8 mouse cellular contexts compared by ENCODE assay signal in the genomic region with DNA sequence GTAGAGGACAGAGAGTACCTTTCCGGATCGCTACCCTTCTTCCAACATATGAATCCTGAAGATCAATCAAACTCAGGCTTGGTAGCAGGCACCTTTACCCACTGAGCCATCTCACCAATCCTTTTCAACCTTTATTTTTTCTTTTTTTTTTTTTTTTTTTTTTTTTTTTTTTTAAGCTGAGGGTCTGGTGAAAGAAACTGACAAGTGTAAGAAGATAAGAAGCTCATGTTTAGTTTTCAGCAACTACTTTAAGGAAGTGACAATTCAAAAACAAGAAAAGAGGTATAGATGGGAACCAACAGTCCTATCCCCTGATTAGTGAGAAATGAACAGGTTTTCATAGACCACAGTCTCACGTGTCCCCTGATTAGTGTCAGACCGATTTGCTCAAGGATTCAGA. TPM values are rescaled to one million over a fixed set of nuclear protein-coding genes. Genes with fewer than 3 reads are reported as not detected.
A peak's percentile ranks its signal among the peaks of the same experiment; 100 is the strongest.
DNase-seq lines count a peak whose midpoint lies in the region; ATAC-seq lines count a peak whose summit lies in the region.

No protein-coding gene starts in this region.

- no peak for DNase-seq in kidney, postnatal 4 days
- no peak for DNase-seq in midbrain, embryonic 14.5 days
- DNase-seq in frontal cortex, postnatal 25 days (ENCODE audit: low spot score in 2 of 2), result no peak
- no peak for DNase-seq in gastrocnemius, postnatal 14 days
- DNase-seq in adrenal gland, postnatal 36 days, result no peak

- peak overlapping the region; percentile 48 for H3K4me2 ChIP-seq in kidney, embryonic 14.5 days (replicated peaks; ENCODE audit: low read depth, low read length)
- peak overlapping the region; percentile 63 for H3K4me2 ChIP-seq in hindbrain, embryonic 16.5 days (ENCODE audit: low read length)
- H3K4me2 ChIP-seq in midbrain, embryonic 14.5 days (ENCODE audit: low read length), result peak overlapping the region; percentile 63; the same call in 1 of the 2 replicates

- no peaks in the 10 kb centered on the region for H3K27me3 ChIP-seq in kidney, embryonic 14.5 days (ENCODE audit: control insufficient read depth, insufficient read depth, low read length)
- no peaks in the 10 kb centered on the region for H3K27me3 ChIP-seq in hindbrain, embryonic 16.5 days (replicated peaks; ENCODE audit: control insufficient read depth, insufficient read depth, low read length)
- H3K27me3 ChIP-seq in midbrain, embryonic 14.5 days (ENCODE audit: control insufficient read depth, insufficient read depth, low read length), result no peaks in the 10 kb centered on the region

- peaks cover 43% of the 10 kb centered on the region for H3K36me3 ChIP-seq in kidney, embryonic 14.5 days (ENCODE audit: control insufficient read depth, insufficient read depth, low read length)
- peaks cover 39% of the 10 kb centered on the region for H3K36me3 ChIP-seq in hindbrain, embryonic 16.5 days (ENCODE audit: control insufficient read depth, insufficient read depth, low read length)
- H3K36me3 ChIP-seq in midbrain, embryonic 14.5 days (ENCODE audit: control insufficient read depth, insufficient read depth, low read length), result peaks cover 36% of the 10 kb centered on the region

- peak overlapping the region; percentile 57 for H3K4me3 ChIP-seq in kidney, embryonic 14.5 days (ENCODE audit: low read length)
- H3K4me3 ChIP-seq in brown adipose tissue, adult 24 weeks (ENCODE audit: insufficient read depth, low read depth, low read length), result peak overlapping the region; percentile 85
- H3K4me3 ChIP-seq in hindbrain, embryonic 16.5 days (ENCODE audit: low read length), result peak overlapping the region; percentile 52
- H3K4me3 ChIP-seq in midbrain, embryonic 14.5 days (replicated peaks; ENCODE audit: low read depth, low read length), result peak overlapping the region; percentile 61

- no peak for ATAC-seq in kidney, embryonic 14.5 days (ENCODE audit: low FRiP score, low TSS enrichment)
- no peak for ATAC-seq in hindbrain, embryonic 16.5 days
- no peak for ATAC-seq in midbrain, embryonic 14.5 days (ENCODE audit: low FRiP score, low TSS enrichment)

- WGBS in kidney, embryonic 14.5 days, result 95% methylated on average over 4 of the region's 4 CpGs
- WGBS in hindbrain, embryonic 16.5 days, result 94% methylated on average over 4 of the region's 4 CpGs
- whole genome bisulfite sequencing in midbrain, embryonic 14.5 days, result 96% methylated on average over 4 of the region's 4 CpGs

- intact Hi-C loops in gastrocnemius, postnatal 14 days (cut with DNase I; ENCODE audit: low total_unique reads), result no loop called here

- no peak overlapping the region for H3K27ac ChIP-seq in kidney, embryonic 14.5 days (ENCODE audit: low read depth, low read length)
- H3K27ac ChIP-seq in brown adipose tissue, adult 24 weeks (replicated peaks; ENCODE audit: low read depth, low read length), result no peak overlapping the region
- no peak overlapping the region for H3K27ac ChIP-seq in hindbrain, embryonic 16.5 days (ENCODE audit: low read depth, low read length)
- H3K27ac ChIP-seq in midbrain, embryonic 14.5 days (replicated peaks; ENCODE audit: low read depth, low read length), result no peak overlapping the region

- no peak overlapping the region for H3K9ac ChIP-seq in kidney, embryonic 14.5 days (ENCODE audit: low read depth, low read length)
- no peak overlapping the region for H3K9ac ChIP-seq in hindbrain, embryonic 16.5 days (ENCODE audit: low read depth, low read length)
- no peak overlapping the region for H3K9ac ChIP-seq in midbrain, embryonic 14.5 days (replicated peaks; ENCODE audit: low read length)

- H3K9me3 ChIP-seq in kidney, embryonic 14.5 days (ENCODE audit: control insufficient read depth, low read length), result peaks cover 43% of the 10 kb centered on the region
- H3K9me3 ChIP-seq in hindbrain, embryonic 16.5 days (ENCODE audit: control insufficient read depth, low read length), result peaks cover 25% of the 10 kb centered on the region
- H3K9me3 ChIP-seq in midbrain, embryonic 14.5 days (ENCODE audit: control insufficient read depth, low read length), result peaks cover 49% of the 10 kb centered on the region

- no peaks in the 10 kb centered on the region for H3K4me1 ChIP-seq in kidney, embryonic 14.5 days (ENCODE audit: control insufficient read depth, insufficient read depth, low read length)
- no peaks in the 10 kb centered on the region for H3K4me1 ChIP-seq in brown adipose tissue, adult 24 weeks (ENCODE audit: control insufficient read depth, insufficient read depth, insufficient read length, low read length)
- H3K4me1 ChIP-seq in hindbrain, embryonic 16.5 days (ENCODE audit: control insufficient read depth, insufficient read depth, low read depth, low read length), result no peaks in the 10 kb centered on the region
- H3K4me1 ChIP-seq in midbrain, embryonic 14.5 days (ENCODE audit: control insufficient read depth, insufficient read depth, low read length), result no peaks in the 10 kb centered on the region

RNA-seq across cellular contexts. Expression of a gene that starts 1.2 kb away (rescaled TPM):
- 20.9 and 33.2 TPM in 2 replicates for polyA plus RNA-seq in kidney, embryonic 14.5 days (2014; fragmentation: Nextera tagmentation; extraction: Ambion mirVana)
- 12.2 and 15.1 TPM in 2 replicates for polyA plus RNA-seq in brown adipose tissue, adult 24 weeks (2012; ENCODE audit: insufficient read depth, insufficient read length, missing spikeins)
- polyA plus RNA-seq in hindbrain, embryonic 16.5 days (2015; fragmentation: Nextera tagmentation; extraction: Ambion mirVana), result 24.7 and 30.6 TPM in 2 replicates
- polyA plus RNA-seq in midbrain, embryonic 14.5 days (2014; fragmentation: Nextera tagmentation; extraction: Ambion mirVana), result 22.9 and 28.0 TPM in 2 replicates
- 10 to 100 TPM in 1 of 2 experiments, 1 to 10 TPM in 1; 9.7 to 10.2 TPM for total RNA-seq in gastrocnemius, postnatal 14 days (2021)
- total RNA-seq in adrenal gland, postnatal 36 days (2021), result 10 to 100 TPM; 22.2 to 24.0 TPM

RNA-seq across cellular contexts. Expression of a gene that starts 17.1 kb away (rescaled TPM):
- 18.5 and 19.8 TPM in 2 replicates for polyA plus RNA-seq in kidney, embryonic 14.5 days (2014; fragmentation: Nextera tagmentation; extraction: Ambion mirVana)
- polyA plus RNA-seq in brown adipose tissue, adult 24 weeks (2012; ENCODE audit: insufficient read depth, insufficient read length, missing spikeins), result 2.1 and 4.2 TPM in 2 replicates
- 23.8 and 31.0 TPM in 2 replicates for polyA plus RNA-seq in hindbrain, embryonic 16.5 days (2015; fragmentation: Nextera tagmentation; extraction: Ambion mirVana)
- polyA plus RNA-seq in midbrain, embryonic 14.5 days (2014; fragmentation: Nextera tagmentation; extraction: Ambion mirVana), result 35.5 and 37.9 TPM in 2 replicates
- total RNA-seq in gastrocnemius, postnatal 14 days (2021), result 1 to 10 TPM; 4.4 to 4.6 TPM
- 10 to 100 TPM; 10.5 to 11.0 TPM for total RNA-seq in adrenal gland, postnatal 36 days (2021)

RNA-seq across cellular contexts. Expression of a gene that starts 32.3 kb away (rescaled TPM):
- polyA plus RNA-seq in kidney, embryonic 14.5 days (2014; fragmentation: Nextera tagmentation; extraction: Ambion mirVana), result 6.1 and 9.3 TPM in 2 replicates
- polyA plus RNA-seq in brown adipose tissue, adult 24 weeks (2012; ENCODE audit: insufficient read depth, insufficient read length, missing spikeins), result not detected in 2 replicates
- polyA plus RNA-seq in hindbrain, embryonic 16.5 days (2015; fragmentation: Nextera tagmentation; extraction: Ambion mirVana), result 35.3 and 36.2 TPM in 2 replicates
- polyA plus RNA-seq in midbrain, embryonic 14.5 days (2014; fragmentation: Nextera tagmentation; extraction: Ambion mirVana), result 25.5 and 26.3 TPM in 2 replicates
- 1 to 10 TPM; 2.3 to 3.2 TPM for total RNA-seq in gastrocnemius, postnatal 14 days (2021)
- total RNA-seq in adrenal gland, postnatal 36 days (2021), result 1 to 10 TPM; 2.3 to 4.3 TPM

RNA-seq across cellular contexts. Expression of a gene that starts 45.2 kb away (rescaled TPM):
- 4.0 and 4.5 TPM in 2 replicates for polyA plus RNA-seq in kidney, embryonic 14.5 days (2014; fragmentation: Nextera tagmentation; extraction: Ambion mirVana)
- 2.0 and 2.5 TPM in 2 replicates for polyA plus RNA-seq in brown adipose tissue, adult 24 weeks (2012; ENCODE audit: insufficient read depth, insufficient read length, missing spikeins)
- 6.8 and 7.1 TPM in 2 replicates for polyA plus RNA-seq in hindbrain, embryonic 16.5 days (2015; fragmentation: Nextera tagmentation; extraction: Ambion mirVana)
- 8.6 and 9.0 TPM in 2 replicates for polyA plus RNA-seq in midbrain, embryonic 14.5 days (2014; fragmentation: Nextera tagmentation; extraction: Ambion mirVana)
- total RNA-seq in gastrocnemius, postnatal 14 days (2021), result 1 to 10 TPM; 1.9 to 2.1 TPM
- 1 to 10 TPM; 3.2 to 3.4 TPM for total RNA-seq in adrenal gland, postnatal 36 days (2021)
